Mouse (Mus musculus): ENCODE measurements around the gene Lzts3.
A peak's percentile ranks its signal among the peaks of the same experiment; 100 is the strongest.
"Not testable (repeated sequence)": the region's sequence is repeated elsewhere in the genome, so short reads cannot be mapped to it uniquely, and the experiment has no call there.

The Lzts3 gene

GRCm38 (mm10) chr2:130642684-130643369, at the start of gene Lzts3:
Gene Lzts3 (minus strand): TSS chr2:130642803.
- DNase-seq, result peak; percentile 96

- no peak for DNase-seq
Observed at GRCm38 (mm10) chr2:130689011-130689410, 46.4 kb upstream of the Lzts3 start.

- DNase-seq, result no peak
Observed at GRCm38 (mm10) chr2:130685426-130685825, 42.8 kb upstream of the Lzts3 start.

GRCm38 (mm10) chr2:130681531-130681930, 38.9 kb upstream of the Lzts3 start:
- no peak for DNase-seq

- no peak for DNase-seq
Observed at GRCm38 (mm10) chr2:130679899-130680298, 37.3 kb upstream of the Lzts3 start.

- no peak for DNase-seq
Observed at GRCm38 (mm10) chr2:130679154-130679553, 36.6 kb upstream of the Lzts3 start.

- DNase-seq, result no peak
Observed at GRCm38 (mm10) chr2:130677211-130677610, 34.6 kb upstream of the Lzts3 start.

GRCm38 (mm10) chr2:130667559-130667958, 25.0 kb upstream of the Lzts3 start, which contains the start of gene Itpa:
Gene Itpa (plus strand): TSS chr2:130667610.
- DNase-seq, result peak; percentile 88

GRCm38 (mm10) chr2:130664102-130664701, 21.6 kb upstream of the Lzts3 start, which contains the start of gene Ddrgk1:
Gene Ddrgk1 (minus strand): TSS chr2:130664659.
- peak; percentile 90 for DNase-seq

- DNase-seq, result no peak
Observed at GRCm38 (mm10) chr2:130663342-130663741, 20.7 kb upstream of the Lzts3 start.

GRCm38 (mm10) chr2:130658530-130658929, 15.9 kb upstream of the Lzts3 start:
- DNase-seq, result no peak

- no peak for DNase-seq
Observed at GRCm38 (mm10) chr2:130657541-130657940, 14.9 kb upstream of the Lzts3 start.

- DNase-seq, result no peak
Observed at GRCm38 (mm10) chr2:130656536-130656935, 13.9 kb upstream of the Lzts3 start.

- DNase-seq, result no peak
Observed at GRCm38 (mm10) chr2:130655660-130656339, 13.2 kb upstream of the Lzts3 start.

GRCm38 (mm10) chr2:130653760-130654159, 11.2 kb upstream of the Lzts3 start:
- DNase-seq, result no peak

- no peak for DNase-seq
Observed at GRCm38 (mm10) chr2:130653303-130653702, 10.7 kb upstream of the Lzts3 start.

GRCm38 (mm10) chr2:130649028-130649427, 6.4 kb upstream of the Lzts3 start:
- not testable (repeated sequence) for DNase-seq

GRCm38 (mm10) chr2:130645198-130645597, 2.6 kb upstream of the Lzts3 start:
- no peak for DNase-seq

- no peak for DNase-seq
Observed at GRCm38 (mm10) chr2:130642197-130642660, 374 bp downstream of the Lzts3 start.

- no peak for DNase-seq
Observed at GRCm38 (mm10) chr2:130641351-130642025, 1.1 kb downstream of the Lzts3 start.

GRCm38 (mm10) chr2:130639276-130639675, 3.3 kb downstream of the Lzts3 start:
- no peak for DNase-seq

GRCm38 (mm10) chr2:130638101-130638611, 4.4 kb downstream of the Lzts3 start:
- DNase-seq, result peak; percentile 32

- DNase-seq, result peak; percentile 82
Observed at GRCm38 (mm10) chr2:130635847-130636246, 6.8 kb downstream of the Lzts3 start.

All from thymus, postnatal 4 days (tissue).